Mouse (Mus musculus) lung, embryonic 16.5 days (tissue): ENCODE measurements around the gene Wdr92. TPM values are rescaled to one million over a fixed set of nuclear protein-coding genes. Genes with fewer than 3 reads are reported as not detected.

Experiments
- ATAC-seq: fragments of 200-750 bp; cut with Nextera tagmentation; 2 replicates; pipeline ENCODE4 v1.8.0; 2017; ENCODE audit warnings: low read depth, mild to moderate bottlenecking, moderate library complexity
- H3K27ac ChIP-seq: fragments of 300-500 bp; sonication (generic); 2 replicates; pipeline ENCODE4 v1.5.1; 2014; ENCODE audit warnings: mild to moderate bottlenecking, control low read depth, low read length
- H3K27me3 ChIP-seq: fragments of 300-500 bp; sonication (generic); 2 replicates; pipeline ENCODE4 v1.6.1; 2014; ENCODE audit warnings: low read depth, low read length, mixed read lengths; ENCODE audit not compliant: control insufficient read depth, insufficient read depth
- H3K36me3 ChIP-seq: fragments of 300-500 bp; sonication (generic); 2 replicates; pipeline ENCODE4 v1.6.1; 2014; ENCODE audit warnings: low read length; ENCODE audit not compliant: control insufficient read depth, insufficient read depth
- H3K4me1 ChIP-seq: fragments of 300-500 bp; sonication (generic); replicated peaks from 2 replicates; pipeline ENCODE4 v1.6.1; 2014; ENCODE audit warnings: low read length, mixed read lengths; ENCODE audit not compliant: control insufficient read depth, insufficient read depth
- H3K4me2 ChIP-seq: fragments of 300-500 bp; sonication (generic); 2 replicates; pipeline ENCODE4 v1.6.1; 2014; ENCODE audit warnings: low read depth, low read length, control low read depth
- H3K4me3 ChIP-seq: fragments of 300-500 bp; sonication (generic); 2 replicates; pipeline ENCODE4 v1.5.1; 2014; ENCODE audit warnings: mild to moderate bottlenecking, low read length, control low read depth
- H3K9ac ChIP-seq: fragments of 300-500 bp; sonication (generic); 2 replicates; pipeline ENCODE4 v1.6.1; 2014; ENCODE audit warnings: low read length, control low read depth
- H3K9me3 ChIP-seq: fragments of 300-500 bp; sonication (generic); 2 replicates; pipeline ENCODE4 v1.6.1; 2016; ENCODE audit warnings: low read length; ENCODE audit not compliant: control insufficient read depth
- WGBS: fragments of 180-500 bp; shearing (Covaris S2); extraction: QIAGEN DNeasy Blood & Tissue Kit; methylation state at CpG from one replicate; pipeline ENCODE4 v1.1.7; 2014; 5-methylcytosine and 5-hydroxymethylcytosine counted together
- polyA plus RNA-seq: library from polyadenylated mRNA; unstranded; fragments of >200 nt; fragmentation: Nextera tagmentation; extraction: Ambion mirVana; gene quantifications from 2 replicates; pipeline ENCODE4 v1.2.1, GENCODE M21; 2015

Gene Wdr92
- polyA plus RNA-seq, 1 experiment from 2014 or later: 27.0 TPM

DNA sequence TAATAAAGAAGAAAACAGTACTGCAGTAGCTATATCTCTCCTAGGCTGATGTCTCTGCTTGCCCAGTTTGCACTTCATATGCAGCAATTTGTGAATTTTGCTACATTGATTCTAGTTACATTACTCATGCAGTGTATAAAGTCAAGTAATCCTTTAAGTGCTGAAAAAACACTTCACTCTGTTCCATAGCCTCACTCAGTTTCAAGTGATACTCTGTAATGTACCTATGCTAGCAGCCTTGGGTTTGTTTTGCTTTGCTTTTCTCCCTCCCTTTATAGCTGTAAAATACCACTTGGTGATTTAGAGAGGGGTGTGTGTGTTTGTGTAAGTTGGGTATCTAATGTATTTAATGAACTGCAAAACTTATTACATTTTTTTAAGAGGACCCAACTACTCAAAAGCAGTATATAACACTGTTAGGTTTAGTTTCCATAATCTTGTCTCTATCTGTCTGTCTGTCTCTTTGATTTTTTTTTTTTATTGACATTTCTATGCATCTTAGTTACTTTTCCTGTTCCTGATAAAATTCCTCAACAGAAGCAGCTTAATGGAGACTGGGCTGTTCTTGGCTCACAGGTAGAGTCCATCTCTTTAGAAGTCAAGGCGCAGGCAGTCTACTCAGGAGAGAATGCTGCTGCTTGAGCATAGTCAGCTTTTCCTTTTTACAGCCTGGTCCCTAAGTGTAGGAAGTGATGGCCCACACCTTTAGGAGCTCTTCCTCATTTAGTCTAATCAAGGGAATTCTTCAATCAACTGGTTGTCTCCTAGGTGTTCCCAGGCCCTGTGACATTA, 10.8 kb upstream of the Wdr92 start:
- peak; percentile 94 for ATAC-seq
- WGBS: 63% methylated on average over 1 of the region's 1 CpGs
- Histone ChIP-seq H3K4me1 (peaks cover 31% of the 10 kb centered on the region), H3K4me2 (peak overlapping the region; percentile 32), H3K9ac (peak overlapping the region; percentile 34; the same call in 1 of the 2 replicates), H3K36me3 (0 out of 2 replicates have a peak, but pooled peaks cover 3% of the 10 kb centered on the region), H3K4me3 (no peak overlapping the region), H3K27me3 (no peaks in the 10 kb centered on the region), H3K27ac (peak overlapping the region; percentile 72), H3K9me3 (no peaks in the 10 kb centered on the region)

- 88% methylated on average over 4 of the region's 4 CpGs for WGBS
- H3K27ac ChIP-seq: no peak overlapping the region
- ATAC-seq: no peak
- 0 out of 2 replicates have a peak, but pooled peaks cover 3% of the 10 kb centered on the region for H3K36me3 ChIP-seq
- no peak overlapping the region for H3K4me3 ChIP-seq
- H3K4me2 ChIP-seq: no peak overlapping the region
- peaks cover 28% of the 10 kb centered on the region for H3K4me1 ChIP-seq
- no peaks in the 10 kb centered on the region for H3K27me3 ChIP-seq
- H3K9me3 ChIP-seq: no peaks in the 10 kb centered on the region
- H3K9ac ChIP-seq: no peak overlapping the region
Measured at GRCm38 (mm10) chr11:17172300-17172699, 9.6 kb upstream of the Wdr92 start.

DNA sequence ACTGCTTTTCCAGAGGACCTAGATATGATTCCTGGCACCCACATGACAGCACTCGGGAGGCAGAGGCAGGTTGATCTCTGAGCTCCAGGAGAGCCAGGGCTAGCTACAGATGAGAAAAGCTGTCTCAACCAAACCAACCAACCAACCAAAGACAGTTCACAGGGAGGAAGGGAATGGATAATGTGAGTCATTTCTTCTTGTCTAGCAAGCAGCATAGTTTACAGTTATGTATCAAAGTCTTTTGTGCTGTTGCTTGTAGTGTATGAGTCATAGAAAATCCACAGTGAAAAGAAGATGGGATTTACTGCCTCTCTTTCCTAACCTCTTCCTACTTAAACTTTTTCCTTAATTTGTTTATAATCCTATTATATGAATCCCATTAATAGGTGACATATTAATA, 5.3 kb upstream of the Wdr92 start:
- Histone ChIP-seq H3K9ac (no peak overlapping the region), H3K27me3 (no peaks in the 10 kb centered on the region), H3K4me3 (no peak overlapping the region), H3K4me2 (no peak overlapping the region), H3K27ac (no peak overlapping the region), H3K4me1 (peaks cover 12% of the 10 kb centered on the region), H3K9me3 (no peaks in the 10 kb centered on the region), H3K36me3 (0 out of 2 replicates have a peak, but pooled peaks cover 3% of the 10 kb centered on the region)
- WGBS: 97% methylated on average over 1 of the region's 1 CpGs
- ATAC-seq: no peak

DNA sequence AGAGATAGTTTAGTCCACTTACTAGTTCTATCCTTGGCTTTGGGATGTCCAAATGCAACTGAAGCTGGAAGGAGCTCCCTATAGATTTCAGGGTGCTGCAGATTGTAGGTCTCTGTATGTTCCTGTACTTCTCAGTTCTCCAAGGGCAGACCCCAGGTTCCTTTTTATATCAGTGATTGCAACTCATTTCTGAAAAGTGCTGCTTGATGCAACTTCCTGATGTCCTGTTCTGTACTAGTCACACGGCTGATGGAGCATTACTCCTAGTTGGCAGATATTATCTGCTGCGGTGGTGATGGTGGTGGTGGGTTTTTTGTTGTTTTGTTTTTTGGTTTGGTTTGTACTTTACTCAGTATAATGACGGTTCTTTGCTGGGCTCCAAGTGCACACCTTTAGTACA, 1.2 kb upstream of the Wdr92 start:
- 66% methylated on average over 3 of the region's 3 CpGs for WGBS

GRCm38 (mm10) chr11:17183165-17183564, 1.3 kb downstream of the Wdr92 start:
- no peak for ATAC-seq
- H3K4me3 ChIP-seq: no peak overlapping the region
- peaks cover 3% of the 10 kb centered on the region; the same call in 1 of the 2 replicates for H3K36me3 ChIP-seq
- H3K4me1 ChIP-seq: peaks cover 2% of the 10 kb centered on the region; the same call in 1 of the 2 replicates
- 80% methylated on average over 2 of the region's 2 CpGs for WGBS
- no peaks in the 10 kb centered on the region for H3K9me3 ChIP-seq
- H3K27ac ChIP-seq: no peak overlapping the region
- no peak overlapping the region for H3K9ac ChIP-seq
- no peak overlapping the region for H3K4me2 ChIP-seq
- no peaks in the 10 kb centered on the region for H3K27me3 ChIP-seq

More for the DNA sequence above, 1.2 kb upstream of the Wdr92 start:
- Histone ChIP-seq H3K4me2 (no peak overlapping the region), H3K4me3 (no peak overlapping the region), H3K9me3 (no peaks in the 10 kb centered on the region), H3K9ac (no peak overlapping the region), H3K36me3 (peaks cover 3% of the 10 kb centered on the region; the same call in 1 of the 2 replicates), H3K4me1 (peaks cover 2% of the 10 kb centered on the region; the same call in 1 of the 2 replicates), H3K27ac (no peak overlapping the region), H3K27me3 (no peaks in the 10 kb centered on the region)
- no peak for ATAC-seq

DNA sequence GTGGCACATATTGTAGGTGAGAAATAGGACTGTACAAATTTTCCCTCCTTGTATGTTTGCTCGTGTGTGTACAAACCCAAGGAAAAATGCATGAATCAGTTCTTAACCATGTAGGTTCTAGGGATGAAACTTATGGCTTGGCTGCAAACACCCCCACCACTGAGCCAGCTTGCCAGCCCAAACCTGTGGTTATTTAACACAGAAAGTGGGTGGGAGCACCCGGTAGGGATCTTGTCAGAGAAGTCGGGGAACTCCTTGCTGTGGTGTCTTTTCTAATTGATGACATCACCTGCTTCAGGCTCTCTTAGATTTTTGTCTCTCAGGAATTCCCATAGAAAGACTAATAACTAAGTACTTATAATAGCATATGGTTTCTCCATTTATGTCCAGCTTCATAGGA, 5.7 kb downstream of the Wdr92 start:
- Histone ChIP-seq H3K36me3 (peaks cover 3% of the 10 kb centered on the region; the same call in 1 of the 2 replicates), H3K4me1 (no peaks in the 10 kb centered on the region), H3K4me2 (no peak overlapping the region), H3K9ac (no peak overlapping the region), H3K9me3 (no peaks in the 10 kb centered on the region), H3K27me3 (no peaks in the 10 kb centered on the region), H3K27ac (no peak overlapping the region), H3K4me3 (no peak overlapping the region)
- no peak for ATAC-seq
- 81% methylated on average over 3 of the region's 3 CpGs for WGBS

GRCm38 (mm10) chr11:17188786-17189185, 6.9 kb downstream of the Wdr92 start:
- Histone ChIP-seq H3K9me3 (no peaks in the 10 kb centered on the region), H3K4me3 (no peak overlapping the region), H3K4me2 (no peak overlapping the region), H3K36me3 (no peaks in the 10 kb centered on the region), H3K27me3 (no peaks in the 10 kb centered on the region), H3K4me1 (no peaks in the 10 kb centered on the region), H3K27ac (no peak overlapping the region), H3K9ac (no peak overlapping the region)
- 70% methylated on average over 3 of the region's 3 CpGs for WGBS
- ATAC-seq: no peak

GRCm38 (mm10) chr11:17192151-17192844, 10.4 kb downstream of the Wdr92 start:
- Histone ChIP-seq H3K36me3 (peaks cover 18% of the 10 kb centered on the region), H3K4me1 (no peaks in the 10 kb centered on the region), H3K27me3 (no peaks in the 10 kb centered on the region), H3K9me3 (no peaks in the 10 kb centered on the region), H3K4me3 (no peak overlapping the region), H3K4me2 (no peak overlapping the region), H3K9ac (no peak overlapping the region), H3K27ac (no peak overlapping the region)
- peak; percentile 71 for ATAC-seq
- 62% methylated on average over 9 of the region's 9 CpGs for WGBS

- Histone ChIP-seq H3K9me3 (no peaks in the 10 kb centered on the region), H3K27me3 (no peaks in the 10 kb centered on the region), H3K27ac (peak overlapping the region; percentile 75; the same call in 1 of the 2 replicates), H3K36me3 (peaks cover 35% of the 10 kb centered on the region), H3K4me2 (no peak overlapping the region), H3K4me1 (0 out of 2 replicates have a peak, but pooled peaks cover 3% of the 10 kb centered on the region), H3K9ac (no peak overlapping the region), H3K4me3 (no peak overlapping the region)
- no peak for ATAC-seq
- 65% methylated on average over 5 of the region's 5 CpGs for WGBS
Measured at GRCm38 (mm10) chr11:17199170-17199569, 17.3 kb downstream of the Wdr92 start.
